Mouse (Mus musculus): ENCODE measurements around the gene Olfr11.

Gene Olfr11

GRCm38 (mm10) chr13:21642418-21642817 lies at the start of gene Olfr11:
Gene Olfr11, minus strand, starts transcription at chr13:21642518.
- DNase-seq (ENCODE audit: low spot score), result no peak

GRCm38 (mm10) chr13:21677305-21677704 lies 35.0 kb upstream of the Olfr11 start, which contains the start of gene Olfr1360:
Gene Olfr1360, minus strand, starts transcription at chr13:21677405.
- no peak for DNase-seq (ENCODE audit: low spot score)

- DNase-seq (ENCODE audit: low spot score), result no peak
Observed at GRCm38 (mm10) chr13:21663286-21663685, 21.0 kb upstream of the Olfr11 start, which contains the start of gene Olfr1361. Gene Olfr1361, minus strand, starts transcription at chr13:21663386.

- no peak for DNase-seq (ENCODE audit: low spot score)
Observed at GRCm38 (mm10) chr13:21613922-21614321, 28.4 kb downstream of the Olfr11 start, which contains the start of gene Olfr1362. Gene Olfr1362, minus strand, starts transcription at chr13:21614022.

GRCm38 (mm10) chr13:21591618-21592017 lies 50.7 kb downstream of the Olfr11 start:
- no peak for DNase-seq (ENCODE audit: low spot score)
